Mouse (Mus musculus) ES-Bruce4 (cell line): Measurements from ENCODE around the gene Cyb5r1.

Experiments used
- CTCF ChIP-seq: IDR thresholded peaks from one replicate; pipeline ENCODE4 v1.8.1; 2011; ENCODE audit warnings: low read depth, low read length
- POLR2A ChIP-seq: IDR thresholded peaks from one replicate; pipeline ENCODE4 v1.8.1; 2011; ENCODE audit warnings: low read length; ENCODE audit not compliant: insufficient read depth

DNA sequence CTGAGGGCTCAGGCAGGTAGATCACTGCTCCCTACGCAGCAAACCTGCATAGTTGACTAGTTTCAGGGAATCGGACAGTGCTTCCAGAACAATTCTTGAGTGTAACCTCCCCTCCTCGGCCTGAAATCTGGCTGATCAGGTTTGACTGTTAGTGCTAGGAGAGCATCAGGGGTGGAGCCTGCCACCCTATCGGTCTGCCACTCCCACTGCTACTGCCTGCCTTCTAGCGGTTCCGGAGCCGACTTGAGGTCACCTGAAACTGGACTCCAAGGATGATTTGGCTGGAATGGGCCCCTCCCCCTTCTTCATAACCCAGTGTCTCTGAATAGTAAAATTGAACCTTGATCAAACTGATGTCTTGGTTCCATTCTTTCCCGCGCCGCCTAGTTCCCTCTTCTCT is 27.6 kb downstream of the Cyb5r1 start:
- no peak for TF ChIP-seq POLR2A
- no peak for TF ChIP-seq CTCF
